Mouse (Mus musculus) intestine, postnatal 0 days (tissue): ENCODE measurements around the gene Med28. TPM values are rescaled to one million over a fixed set of nuclear protein-coding genes. Genes with fewer than 3 reads are reported as not detected.

Experiments
- ATAC-seq: fragments of 200-750 bp; cut with Nextera tagmentation; 2 replicates; pipeline ENCODE4 v1.8.0; 2017; ENCODE audit warnings: mild to moderate bottlenecking, moderate TSS enrichment, moderate library complexity
- H3K27ac ChIP-seq: fragments of 300-500 bp; sonication (generic); 2 replicates; pipeline ENCODE4 v1.5.1; 2014; ENCODE audit warnings: mild to moderate bottlenecking, low read depth, low read length, moderate library complexity
- H3K27me3 ChIP-seq: fragments of 300-500 bp; sonication (generic); replicated peaks from 2 replicates; pipeline ENCODE4 v1.6.1; 2014; ENCODE audit warnings: low read length, mixed read lengths; ENCODE audit not compliant: control insufficient read depth, insufficient read depth
- H3K36me3 ChIP-seq: fragments of 300-500 bp; sonication (generic); 2 replicates; pipeline ENCODE4 v1.6.1; 2014; ENCODE audit warnings: mild to moderate bottlenecking, moderate library complexity; ENCODE audit not compliant: control insufficient read depth, insufficient read depth
- H3K4me1 ChIP-seq: fragments of 300-500 bp; sonication (generic); replicated peaks from 2 replicates; pipeline ENCODE4 v1.6.1; 2014; ENCODE audit warnings: antibody characterized with exemption, low read length, mixed read lengths; ENCODE audit not compliant: control insufficient read depth, insufficient read depth
- H3K4me2 ChIP-seq: fragments of 300-500 bp; sonication (generic); replicated peaks from 2 replicates; pipeline ENCODE4 v1.6.1; 2014; ENCODE audit warnings: low read depth, mild to moderate bottlenecking, moderate library complexity
- H3K4me3 ChIP-seq: fragments of 300-500 bp; sonication (generic); 2 replicates; pipeline ENCODE4 v1.5.1; 2014; ENCODE audit warnings: low read depth, low read length
- H3K9ac ChIP-seq: fragments of 300-500 bp; sonication (generic); 2 replicates; pipeline ENCODE4 v1.6.1; 2014; ENCODE audit warnings: mild to moderate bottlenecking, low read depth, low read length
- H3K9me3 ChIP-seq: fragments of 300-500 bp; sonication (generic); 2 replicates; pipeline ENCODE4 v1.6.1; 2016; ENCODE audit warnings: mixed run types; ENCODE audit not compliant: control insufficient read depth
- CTCF ChIP-seq: sonication (generic); IDR thresholded peaks from 2 replicates; pipeline ENCODE4 v1.5.1; 2016; ENCODE audit warnings: low read depth, mild to moderate bottlenecking, control low read depth, antibody characterized with exemption, moderate library complexity
- WGBS: fragments of 180-500 bp; shearing (Covaris S2); extraction: QIAGEN DNeasy Blood & Tissue Kit; methylation state at CpG from one replicate; pipeline ENCODE4 v1.1.7; 2014; 5-methylcytosine and 5-hydroxymethylcytosine counted together
- polyA plus RNA-seq: library from polyadenylated mRNA; unstranded; fragments of >200 nt; fragmentation: Nextera tagmentation; extraction: Ambion mirVana; gene quantifications from 2 replicates; pipeline ENCODE4 v1.2.1, GENCODE M21; 2015

The Med28 gene
- polyA plus RNA-seq, 1 experiment from 2014 or later = 203 TPM

- TF ChIP-seq CTCF = no peak
- H3K36me3 ChIP-seq = peaks cover 44% of the 10 kb centered on the region
- ATAC-seq = no peak
These were observed 23.0 kb upstream of the Med28 start for GRCm38 (mm10) chr5:45496930-45497550.

GRCm38 (mm10) chr5:45497564-45497963, 22.5 kb upstream of the Med28 start:
- Histone ChIP-seq H3K9ac (no peak overlapping the region), H3K9me3 (no peaks in the 10 kb centered on the region), H3K27ac (no peak overlapping the region), H3K4me2 (no peak overlapping the region), H3K36me3 (peaks cover 49% of the 10 kb centered on the region), H3K4me3 (no peak overlapping the region), H3K4me1 (peaks cover 5% of the 10 kb centered on the region; the same call in 1 of the 2 replicates), H3K27me3 (no peaks in the 10 kb centered on the region)
- WGBS = 89% methylated on average over 5 of the region's 5 CpGs
- no peak for TF ChIP-seq CTCF
- no peak for ATAC-seq

More at GRCm38 (mm10) chr5:45496930-45497550, 23.0 kb upstream of the Med28 start:
- Histone ChIP-seq H3K9me3 (no peaks in the 10 kb centered on the region), H3K9ac (no peak overlapping the region), H3K27ac (peak overlapping the region; percentile 51), H3K4me1 (peaks cover 6% of the 10 kb centered on the region; the same call in 1 of the 2 replicates), H3K4me3 (no peak overlapping the region), H3K4me2 (no peak overlapping the region), H3K27me3 (no peaks in the 10 kb centered on the region)
- WGBS = 86% methylated on average over 12 of the region's 12 CpGs

- Histone ChIP-seq H3K4me2 (no peak overlapping the region), H3K27me3 (no peaks in the 10 kb centered on the region), H3K36me3 (peaks cover 71% of the 10 kb centered on the region), H3K4me3 (no peak overlapping the region), H3K27ac (no peak overlapping the region), H3K9ac (no peak overlapping the region), H3K9me3 (no peaks in the 10 kb centered on the region), H3K4me1 (no peaks in the 10 kb centered on the region)
- peak; percentile 48 for TF ChIP-seq CTCF
- WGBS = 83% methylated on average over 7 of the region's 7 CpGs
- ATAC-seq = no peak
These were observed 10.0 kb upstream of the Med28 start for GRCm38 (mm10) chr5:45510071-45510470.

GRCm38 (mm10) chr5:45512908-45513307, 7.1 kb upstream of the Med28 start:
- no peak overlapping the region for H3K4me2 ChIP-seq
- H3K27me3 ChIP-seq = no peaks in the 10 kb centered on the region
- peaks cover 45% of the 10 kb centered on the region for H3K36me3 ChIP-seq
- 77% methylated on average over 6 of the region's 6 CpGs for WGBS
- H3K27ac ChIP-seq = 0 out of 2 replicates have a peak overlapping the region, but pooled peaks have one; percentile 21
- H3K9me3 ChIP-seq = no peaks in the 10 kb centered on the region
- no peak overlapping the region for H3K4me3 ChIP-seq
- H3K9ac ChIP-seq = no peak overlapping the region
- no peak for TF ChIP-seq CTCF
- ATAC-seq = peak; percentile 70
- H3K4me1 ChIP-seq = no peaks in the 10 kb centered on the region

- H3K4me3 ChIP-seq = no peak overlapping the region
- 0 out of 2 replicates have a peak overlapping the region, but pooled peaks have one; percentile 21 for H3K27ac ChIP-seq
- no peak for TF ChIP-seq CTCF
- H3K9ac ChIP-seq = no peak overlapping the region
- H3K4me2 ChIP-seq = no peak overlapping the region
- 90% methylated on average over 2 of the region's 2 CpGs for WGBS
- H3K36me3 ChIP-seq = peaks cover 43% of the 10 kb centered on the region
- H3K27me3 ChIP-seq = no peaks in the 10 kb centered on the region
- no peaks in the 10 kb centered on the region for H3K4me1 ChIP-seq
- no peaks in the 10 kb centered on the region for H3K9me3 ChIP-seq
- ATAC-seq = no peak
These were observed 6.5 kb upstream of the Med28 start for GRCm38 (mm10) chr5:45513511-45513910.

- Histone ChIP-seq H3K4me1 (no peaks in the 10 kb centered on the region), H3K27me3 (no peaks in the 10 kb centered on the region), H3K4me2 (no peak overlapping the region), H3K27ac (no peak overlapping the region), H3K4me3 (no peak overlapping the region), H3K9ac (no peak overlapping the region), H3K9me3 (no peaks in the 10 kb centered on the region), H3K36me3 (peaks cover 36% of the 10 kb centered on the region)
- ATAC-seq = no peak
- 74% methylated on average over 1 of the region's 1 CpGs for WGBS
- no peak for TF ChIP-seq CTCF
These were observed 5.4 kb upstream of the Med28 start for GRCm38 (mm10) chr5:45514599-45514998.
